Mouse (Mus musculus): ENCODE results near the gene Klhl3. TPM values are rescaled to one million over a fixed set of nuclear protein-coding genes. Genes with fewer than 3 reads are reported as not detected.

Klhl3 gene
- polyA plus RNA-seq, 1 experiment from 2014 or later = 0.19 TPM

- Histone ChIP-seq H3K79me2 (ENCODE audit: inconsistent target) (no peaks in the 10 kb centered on the region), H3K36me3 (ENCODE audit: inconsistent target) (no peaks in the 10 kb centered on the region), H3K4me3 (ENCODE audit: inconsistent target) (no peak overlapping the region), H3K27ac (no peak overlapping the region)
- WGBS (ENCODE audit: missing documents) = 92% methylated on average over 5 of the region's 5 CpGs
These were observed 105.4 kb downstream of the Klhl3 start for GRCm38 (mm10) chr13:58008038-58008364.

GRCm38 (mm10) chr13:58007256-58008037 lies 105.9 kb downstream of the Klhl3 start:
- no peak overlapping the region for H3K4me3 ChIP-seq (ENCODE audit: inconsistent target)
- H3K79me2 ChIP-seq (ENCODE audit: inconsistent target) = no peaks in the 10 kb centered on the region
- H3K36me3 ChIP-seq (ENCODE audit: inconsistent target) = no peaks in the 10 kb centered on the region
- no peak overlapping the region for H3K27ac ChIP-seq
- WGBS (ENCODE audit: missing documents) = 91% methylated on average over 14 of the region's 16 CpGs

- Histone ChIP-seq H3K36me3 (ENCODE audit: inconsistent target) (no peaks in the 10 kb centered on the region), H3K4me3 (ENCODE audit: inconsistent target) (no peak overlapping the region), H3K27ac (no peak overlapping the region), H3K79me2 (ENCODE audit: inconsistent target) (no peaks in the 10 kb centered on the region)
- 87% methylated on average over 3 of the region's 3 CpGs for WGBS (ENCODE audit: missing documents)
These were observed 111.6 kb downstream of the Klhl3 start for GRCm38 (mm10) chr13:58001792-58002191.

- Histone ChIP-seq H3K36me3 (ENCODE audit: inconsistent target) (no peaks in the 10 kb centered on the region), H3K79me2 (ENCODE audit: inconsistent target) (no peaks in the 10 kb centered on the region), H3K27ac (no peak overlapping the region), H3K4me3 (ENCODE audit: inconsistent target) (no peak overlapping the region)
- WGBS (ENCODE audit: missing documents) = 86% methylated on average over 11 of the region's 11 CpGs
These were observed 116.9 kb downstream of the Klhl3 start for GRCm38 (mm10) chr13:57996536-57996935.

- H3K36me3 ChIP-seq (ENCODE audit: inconsistent target) = no peaks in the 10 kb centered on the region
- H3K4me3 ChIP-seq (ENCODE audit: inconsistent target) = no peak overlapping the region
- no peak overlapping the region for H3K27ac ChIP-seq
- no peaks in the 10 kb centered on the region for H3K79me2 ChIP-seq (ENCODE audit: inconsistent target)
- WGBS (ENCODE audit: missing documents) = 32% methylated on average over 13 of the region's 13 CpGs
These were observed 117.5 kb downstream of the Klhl3 start for GRCm38 (mm10) chr13:57995864-57996263.

GRCm38 (mm10) chr13:57984637-57985036 lies 128.8 kb downstream of the Klhl3 start:
- Histone ChIP-seq H3K36me3 (ENCODE audit: inconsistent target) (no peaks in the 10 kb centered on the region), H3K79me2 (ENCODE audit: inconsistent target) (no peaks in the 10 kb centered on the region), H3K4me3 (ENCODE audit: inconsistent target) (no peak overlapping the region), H3K27ac (no peak overlapping the region)
- WGBS (ENCODE audit: missing documents) = 84% methylated on average over 10 of the region's 10 CpGs

GRCm38 (mm10) chr13:57984163-57984562 lies 129.2 kb downstream of the Klhl3 start:
- 70% methylated on average over 6 of the region's 8 CpGs for WGBS (ENCODE audit: missing documents)
- H3K36me3 ChIP-seq (ENCODE audit: inconsistent target) = no peaks in the 10 kb centered on the region
- no peak overlapping the region for H3K27ac ChIP-seq
- no peak overlapping the region for H3K4me3 ChIP-seq (ENCODE audit: inconsistent target)
- H3K79me2 ChIP-seq (ENCODE audit: inconsistent target) = no peaks in the 10 kb centered on the region

- H3K36me3 ChIP-seq (ENCODE audit: inconsistent target) = no peaks in the 10 kb centered on the region
- H3K4me3 ChIP-seq (ENCODE audit: inconsistent target) = no peak overlapping the region
- H3K27ac ChIP-seq = no peak overlapping the region
- no peaks in the 10 kb centered on the region for H3K79me2 ChIP-seq (ENCODE audit: inconsistent target)
- 52% methylated on average over 11 of the region's 12 CpGs for WGBS (ENCODE audit: missing documents)
These were observed 130.1 kb downstream of the Klhl3 start for GRCm38 (mm10) chr13:57983330-57983729.

GRCm38 (mm10) chr13:57982904-57983303 lies 130.5 kb downstream of the Klhl3 start:
- Histone ChIP-seq H3K4me3 (ENCODE audit: inconsistent target) (no peak overlapping the region), H3K27ac (no peak overlapping the region), H3K79me2 (ENCODE audit: inconsistent target) (no peaks in the 10 kb centered on the region), H3K36me3 (ENCODE audit: inconsistent target) (no peaks in the 10 kb centered on the region)
- 62% methylated on average over 9 of the region's 11 CpGs for WGBS (ENCODE audit: missing documents)

GRCm38 (mm10) chr13:57980679-57981078 lies 132.7 kb downstream of the Klhl3 start:
- Histone ChIP-seq H3K36me3 (ENCODE audit: inconsistent target) (no peaks in the 10 kb centered on the region), H3K79me2 (ENCODE audit: inconsistent target) (no peaks in the 10 kb centered on the region), H3K27ac (no peak overlapping the region), H3K4me3 (ENCODE audit: inconsistent target) (no peak overlapping the region)
- 49% methylated on average over 9 of the region's 9 CpGs for WGBS (ENCODE audit: missing documents)

GRCm38 (mm10) chr13:57980071-57980470 lies 133.3 kb downstream of the Klhl3 start:
- 37% methylated on average over 2 of the region's 2 CpGs for WGBS (ENCODE audit: missing documents)
- Histone ChIP-seq H3K27ac (no peak overlapping the region), H3K36me3 (ENCODE audit: inconsistent target) (no peaks in the 10 kb centered on the region), H3K4me3 (ENCODE audit: inconsistent target) (no peak overlapping the region), H3K79me2 (ENCODE audit: inconsistent target) (no peaks in the 10 kb centered on the region)

- no peaks in the 10 kb centered on the region for H3K36me3 ChIP-seq (ENCODE audit: inconsistent target)
- 27% methylated on average over 9 of the region's 9 CpGs for WGBS (ENCODE audit: missing documents)
- no peak overlapping the region for H3K27ac ChIP-seq
- H3K79me2 ChIP-seq (ENCODE audit: inconsistent target) = no peaks in the 10 kb centered on the region
- no peak overlapping the region for H3K4me3 ChIP-seq (ENCODE audit: inconsistent target)
These were observed 134.5 kb downstream of the Klhl3 start for GRCm38 (mm10) chr13:57978931-57979330.

- no peak overlapping the region for H3K27ac ChIP-seq
- no peaks in the 10 kb centered on the region for H3K36me3 ChIP-seq (ENCODE audit: inconsistent target)
- H3K79me2 ChIP-seq (ENCODE audit: inconsistent target) = no peaks in the 10 kb centered on the region
- WGBS (ENCODE audit: missing documents) = 87% methylated on average over 5 of the region's 6 CpGs
- H3K4me3 ChIP-seq (ENCODE audit: inconsistent target) = no peak overlapping the region
These were observed 135.7 kb downstream of the Klhl3 start for GRCm38 (mm10) chr13:57977721-57978120.

GRCm38 (mm10) chr13:57965658-57966057 lies 147.7 kb downstream of the Klhl3 start:
- WGBS (ENCODE audit: missing documents) = 90% methylated on average over 6 of the region's 6 CpGs
- Histone ChIP-seq H3K4me3 (ENCODE audit: inconsistent target) (no peak overlapping the region), H3K36me3 (ENCODE audit: inconsistent target) (no peaks in the 10 kb centered on the region), H3K79me2 (ENCODE audit: inconsistent target) (no peaks in the 10 kb centered on the region), H3K27ac (no peak overlapping the region)

- no peak overlapping the region for H3K4me3 ChIP-seq (ENCODE audit: inconsistent target)
- 83% methylated on average over 2 of the region's 2 CpGs for WGBS (ENCODE audit: missing documents)
- no peak overlapping the region for H3K27ac ChIP-seq
- no peaks in the 10 kb centered on the region for H3K36me3 ChIP-seq (ENCODE audit: inconsistent target)
- H3K79me2 ChIP-seq (ENCODE audit: inconsistent target) = no peaks in the 10 kb centered on the region
These were observed 153.1 kb downstream of the Klhl3 start for GRCm38 (mm10) chr13:57960254-57960653.

GRCm38 (mm10) chr13:57959806-57960205 lies 153.6 kb downstream of the Klhl3 start:
- H3K27ac ChIP-seq = no peak overlapping the region
- H3K79me2 ChIP-seq (ENCODE audit: inconsistent target) = no peaks in the 10 kb centered on the region
- H3K36me3 ChIP-seq (ENCODE audit: inconsistent target) = no peaks in the 10 kb centered on the region
- H3K4me3 ChIP-seq (ENCODE audit: inconsistent target) = no peak overlapping the region
- WGBS (ENCODE audit: missing documents) = 92% methylated on average over 5 of the region's 5 CpGs

Data from macrophage (primary cell).